Mouse (Mus musculus) thymus, postnatal 25 days (tissue): Measurements from ENCODE around the gene Aaas.

Experiments used
- DNase-seq: peaks from one replicate; pipeline ENCODE4 v3.0.0; 2022

Aaas gene

DNA sequence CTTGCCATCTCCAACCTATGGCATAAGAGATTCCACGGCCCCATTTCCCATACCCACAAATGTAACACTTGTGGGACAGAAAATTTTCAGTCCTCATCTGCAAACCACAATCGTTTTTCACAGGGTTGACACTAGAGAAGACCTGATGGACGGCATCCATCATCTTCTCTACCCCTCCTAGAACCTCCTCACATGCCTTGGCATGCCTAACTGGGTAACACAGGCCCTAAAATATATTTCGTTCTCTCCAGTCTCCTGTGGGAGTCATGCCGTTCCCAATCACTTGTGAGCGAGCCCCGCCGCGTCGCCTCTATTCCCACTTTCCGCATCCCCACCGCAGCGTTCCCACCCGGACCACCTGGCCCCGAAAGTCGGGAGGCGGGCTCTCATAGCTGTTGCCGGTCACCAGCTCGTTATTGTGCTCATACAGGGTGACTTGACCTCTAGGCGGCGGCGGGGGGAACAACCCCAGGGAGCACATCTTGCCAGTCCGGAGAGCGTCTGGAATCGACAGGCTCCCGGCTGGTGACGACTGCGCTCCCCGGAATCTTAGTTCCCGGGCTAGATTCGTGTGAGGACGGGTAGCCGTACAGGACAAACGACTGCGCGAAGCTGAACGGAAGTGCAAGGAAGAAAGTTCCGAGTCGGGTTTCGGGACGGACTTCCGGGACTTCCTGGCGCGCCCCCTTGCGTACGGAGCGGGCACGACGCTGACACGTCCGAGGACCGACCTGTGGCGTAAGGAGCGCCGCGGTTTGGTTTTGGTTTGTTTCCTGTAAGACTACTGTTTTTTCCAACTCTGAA is at the start of gene Aaas:
Aaas (minus strand) TSS at position 634 of the 804 bp plus-strand sequence.
- peak; percentile 94 for DNase-seq

DNA sequence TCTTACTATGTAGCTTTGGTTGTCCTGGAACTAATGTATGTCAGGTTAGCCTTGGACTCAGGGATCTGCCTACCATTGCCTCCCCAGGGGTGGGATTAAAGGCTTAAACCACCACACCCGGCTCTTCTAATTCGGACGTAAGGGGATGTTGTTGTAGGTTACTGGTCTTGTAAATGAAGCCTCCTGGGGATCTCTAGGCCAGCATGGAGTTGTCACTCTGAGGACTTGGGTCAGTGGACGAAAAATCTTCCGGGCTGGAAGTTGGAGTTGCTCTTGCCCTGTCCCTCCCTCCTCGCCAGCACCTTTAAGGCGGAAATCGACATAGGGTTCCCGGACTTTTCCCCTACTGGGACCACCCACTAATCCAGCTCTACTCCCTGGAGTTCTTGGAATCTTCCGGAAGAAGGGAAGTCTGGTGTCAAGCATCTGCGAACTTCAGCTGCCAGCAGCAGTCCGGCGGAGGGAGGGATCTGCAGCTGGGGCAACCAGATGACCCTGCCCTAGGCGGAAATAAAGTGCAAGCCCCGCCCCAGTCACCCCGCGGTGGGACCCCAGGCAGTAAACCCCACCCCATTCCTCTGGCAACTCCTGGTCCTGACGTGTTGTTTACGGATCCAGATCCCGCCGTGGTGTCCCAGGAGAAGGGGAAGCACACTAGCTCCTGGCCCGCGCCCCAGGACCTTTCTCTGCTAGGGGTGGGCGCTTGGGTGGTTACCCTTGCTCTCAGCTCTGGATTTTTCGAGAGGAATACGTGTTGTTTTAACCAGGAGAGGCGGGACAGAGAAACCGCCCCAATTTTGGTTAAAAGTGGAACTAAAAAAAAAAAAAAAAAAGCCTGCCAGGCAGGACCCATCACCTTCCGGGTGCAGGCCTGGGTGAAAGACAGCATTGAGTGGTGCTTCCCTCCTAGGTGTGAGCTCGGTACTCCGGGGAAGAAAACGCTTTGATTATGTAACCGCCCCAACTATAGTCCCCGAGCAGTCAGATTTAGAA is 49.0 kb upstream of the Aaas start:
- DNase-seq, result peak; percentile 84

DNA sequence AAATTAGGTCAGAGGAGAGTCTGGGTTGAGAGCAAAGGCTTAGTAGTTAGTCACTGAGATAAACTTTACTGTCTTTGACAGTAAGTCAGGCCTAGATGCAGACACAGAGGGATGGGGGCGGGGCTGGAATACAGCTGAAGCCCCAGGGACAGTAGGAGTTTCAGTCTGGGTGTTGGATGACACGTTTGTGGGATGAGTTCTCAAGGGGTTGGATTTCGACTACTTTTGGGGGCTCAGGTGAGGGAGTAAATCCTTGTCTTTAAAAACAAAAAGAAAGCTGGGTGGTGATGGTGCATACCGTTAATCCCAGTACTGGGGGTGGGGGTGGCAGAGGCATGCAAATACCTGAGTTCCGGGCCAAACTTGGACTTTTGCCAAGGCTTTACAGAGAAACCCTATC is 48.1 kb upstream of the Aaas start:
- DNase-seq, result no peak

DNA sequence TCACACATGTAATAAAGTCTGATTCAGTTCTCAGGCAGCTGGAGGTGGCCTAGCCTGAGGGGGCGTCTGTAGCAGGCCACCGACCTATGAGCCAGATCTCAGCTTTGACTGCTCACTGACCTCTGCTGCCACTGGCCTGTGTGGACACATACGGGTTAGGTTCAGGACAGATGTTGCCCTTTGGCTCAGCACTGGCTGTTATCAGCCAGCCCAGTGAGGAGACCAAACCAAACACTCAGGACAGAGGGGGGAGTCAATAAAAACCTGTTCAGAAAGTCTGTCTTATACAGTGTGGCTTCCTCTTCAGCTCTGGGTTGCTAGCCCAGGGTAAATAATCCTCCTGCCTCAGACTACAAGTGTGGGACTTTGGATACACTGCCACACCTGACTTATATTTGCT is 44.5 kb upstream of the Aaas start:
- DNase-seq, result no peak

DNA sequence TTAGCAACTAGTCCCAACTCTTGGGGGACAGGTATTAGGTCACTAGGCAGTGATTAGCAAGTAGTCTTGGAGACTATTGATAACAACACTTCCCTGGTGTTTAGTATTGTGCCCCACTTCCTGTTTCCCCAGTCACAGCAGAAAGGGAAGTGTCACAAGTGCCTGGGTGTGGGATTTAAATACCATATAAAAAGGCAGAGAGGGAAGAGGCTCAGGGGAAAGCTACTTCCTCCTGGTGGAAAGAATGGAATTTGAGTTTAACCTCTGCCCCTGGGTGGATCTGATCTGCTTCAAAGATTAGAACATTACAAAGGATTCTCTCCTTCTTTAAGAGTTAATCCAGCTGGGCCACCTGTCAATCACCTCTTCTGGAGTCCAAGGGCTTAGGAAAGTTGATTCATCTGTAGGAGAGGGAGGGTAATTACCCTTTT is 43.0 kb upstream of the Aaas start:
- no peak for DNase-seq

DNA sequence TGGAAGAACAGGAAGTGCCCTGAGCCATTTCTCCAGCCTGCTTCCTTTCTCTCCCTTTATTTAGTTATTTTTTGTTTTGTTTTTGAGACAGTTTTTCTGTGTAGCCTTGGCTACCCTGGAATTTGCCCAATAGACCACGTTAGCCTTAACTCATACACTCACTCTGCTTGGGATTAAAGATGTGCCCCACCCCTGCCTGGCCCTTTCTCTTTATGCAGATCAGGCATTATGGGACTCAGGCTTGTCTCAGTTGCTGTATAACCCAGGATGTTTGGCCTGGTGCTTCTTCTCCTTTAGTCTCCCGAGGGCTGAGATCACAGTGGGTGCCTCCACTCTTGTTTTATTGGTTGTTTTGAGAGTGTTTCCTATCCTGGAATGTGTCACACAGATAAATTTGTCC is 41.9 kb upstream of the Aaas start:
- DNase-seq, result no peak

DNA sequence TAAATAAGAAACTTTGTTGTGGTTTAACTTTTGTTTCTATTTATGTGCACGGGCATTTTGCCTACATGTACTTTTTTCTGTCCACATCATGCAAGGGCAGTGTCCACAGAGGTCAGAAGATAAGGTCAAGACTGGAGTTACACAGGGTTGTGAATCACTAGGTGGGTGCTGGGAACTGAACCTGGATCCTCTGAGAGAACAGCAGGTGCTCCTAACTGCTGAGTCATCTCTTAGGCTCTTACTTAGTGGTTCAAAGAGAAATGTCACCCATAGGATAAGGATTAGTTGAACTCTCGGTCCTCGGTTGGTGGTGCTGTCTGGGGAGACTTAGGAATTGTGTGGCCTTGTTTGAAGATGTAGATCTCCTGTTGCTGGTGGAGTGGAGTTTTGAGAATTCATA is 38.4 kb upstream of the Aaas start:
- no peak for DNase-seq

DNA sequence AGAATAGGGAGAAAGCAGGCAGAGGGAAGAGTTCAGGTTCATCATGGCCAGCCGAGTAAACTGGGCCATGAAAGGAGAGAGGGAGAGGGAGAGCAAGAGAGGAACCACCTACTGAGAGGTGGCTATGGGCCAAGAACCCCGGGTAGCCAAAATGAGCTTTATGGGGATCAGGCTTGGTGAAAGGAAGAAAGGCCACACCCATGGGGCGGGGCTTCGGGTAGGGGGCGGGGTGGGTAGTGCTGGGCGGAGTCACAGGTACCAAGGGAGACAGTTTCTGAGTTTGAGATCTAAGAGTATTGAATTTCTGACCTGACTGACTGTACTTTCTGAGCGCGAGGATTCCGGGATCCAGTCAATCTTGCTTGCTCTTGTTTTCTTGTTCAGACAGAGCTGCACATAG is 36.1 kb upstream of the Aaas start:
- DNase-seq, result no peak

DNA sequence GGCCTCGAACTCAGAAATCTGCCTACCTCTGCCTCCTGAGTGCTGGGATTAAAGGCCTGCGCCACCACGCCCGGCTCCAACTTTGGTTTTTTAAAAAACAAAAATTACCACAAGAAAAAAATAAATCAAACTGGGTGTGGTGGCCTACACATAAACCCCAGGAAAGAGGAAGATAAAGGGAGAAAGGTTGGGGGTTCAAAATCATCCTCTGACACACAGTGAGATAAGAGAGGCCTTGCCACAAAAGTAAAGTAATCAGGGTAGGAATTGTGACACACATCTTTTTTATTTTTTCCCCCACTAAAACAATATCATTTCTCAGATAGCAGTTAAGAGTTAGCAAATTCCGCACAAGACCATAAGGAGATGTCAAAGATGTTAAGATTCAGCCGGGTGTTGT is 33.1 kb upstream of the Aaas start:
- DNase-seq, result no peak

DNA sequence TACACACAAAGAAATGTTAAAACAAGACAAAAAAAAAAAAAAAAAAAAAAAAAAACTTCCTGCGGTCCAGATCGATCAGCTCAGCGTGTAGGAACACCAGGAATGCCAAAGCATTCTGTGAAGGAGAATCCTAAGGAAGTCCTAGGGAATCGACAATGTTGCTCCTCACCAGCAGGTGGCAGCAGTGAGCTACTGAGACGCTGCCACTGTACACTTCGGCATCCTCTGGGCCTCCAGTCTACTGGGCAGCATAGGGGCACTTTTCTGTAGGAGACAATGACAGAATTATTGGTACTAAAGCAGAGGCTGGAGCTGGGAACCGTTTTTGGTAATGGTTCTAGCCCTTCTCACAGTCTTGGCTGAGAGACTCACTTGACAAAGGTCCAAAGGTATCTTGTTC is 31.0 kb upstream of the Aaas start:
- peak; percentile 74 for DNase-seq

DNA sequence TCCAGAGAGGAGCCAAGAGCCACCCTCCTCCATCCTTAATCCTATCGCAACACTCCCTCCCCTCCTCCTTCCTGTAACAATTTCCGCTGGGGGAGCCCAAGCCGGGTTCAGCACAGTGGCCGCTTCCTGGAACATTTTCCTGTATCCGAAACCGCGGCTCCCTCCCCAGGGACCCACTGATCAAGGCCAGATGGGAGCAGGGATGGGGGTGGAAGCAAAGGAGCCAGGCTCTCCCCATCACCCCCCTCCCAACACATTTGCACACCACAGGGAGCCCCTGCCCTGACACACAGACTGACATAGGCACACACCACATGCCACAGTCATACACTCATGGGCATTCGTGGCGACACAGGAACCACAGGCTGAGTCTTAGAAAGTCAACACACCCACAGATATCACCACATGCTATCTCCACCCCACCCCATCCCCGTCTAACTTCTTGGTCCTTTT is 27.3 kb upstream of the Aaas start:
- DNase-seq, result peak; percentile 32

DNA sequence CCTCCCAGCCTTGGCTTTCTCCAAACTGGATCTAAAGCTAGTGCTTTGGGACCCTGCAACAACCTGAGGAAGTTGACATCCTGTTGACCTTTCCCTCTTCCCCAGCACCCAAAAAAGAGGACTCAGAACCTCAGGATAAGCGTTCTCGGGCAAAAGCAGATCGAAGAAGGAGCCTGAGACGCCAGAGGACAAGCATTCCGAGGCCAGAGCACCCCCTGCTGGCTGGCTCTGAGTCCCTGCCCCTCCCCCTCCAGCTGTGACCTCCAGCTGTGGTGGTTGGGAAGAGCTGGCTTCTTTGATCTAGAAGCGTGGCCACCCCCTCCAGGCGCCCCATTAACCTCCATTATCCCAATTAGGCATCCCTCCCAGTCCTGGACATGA is 26.6 kb upstream of the Aaas start:
- peak; percentile 87 for DNase-seq

DNA sequence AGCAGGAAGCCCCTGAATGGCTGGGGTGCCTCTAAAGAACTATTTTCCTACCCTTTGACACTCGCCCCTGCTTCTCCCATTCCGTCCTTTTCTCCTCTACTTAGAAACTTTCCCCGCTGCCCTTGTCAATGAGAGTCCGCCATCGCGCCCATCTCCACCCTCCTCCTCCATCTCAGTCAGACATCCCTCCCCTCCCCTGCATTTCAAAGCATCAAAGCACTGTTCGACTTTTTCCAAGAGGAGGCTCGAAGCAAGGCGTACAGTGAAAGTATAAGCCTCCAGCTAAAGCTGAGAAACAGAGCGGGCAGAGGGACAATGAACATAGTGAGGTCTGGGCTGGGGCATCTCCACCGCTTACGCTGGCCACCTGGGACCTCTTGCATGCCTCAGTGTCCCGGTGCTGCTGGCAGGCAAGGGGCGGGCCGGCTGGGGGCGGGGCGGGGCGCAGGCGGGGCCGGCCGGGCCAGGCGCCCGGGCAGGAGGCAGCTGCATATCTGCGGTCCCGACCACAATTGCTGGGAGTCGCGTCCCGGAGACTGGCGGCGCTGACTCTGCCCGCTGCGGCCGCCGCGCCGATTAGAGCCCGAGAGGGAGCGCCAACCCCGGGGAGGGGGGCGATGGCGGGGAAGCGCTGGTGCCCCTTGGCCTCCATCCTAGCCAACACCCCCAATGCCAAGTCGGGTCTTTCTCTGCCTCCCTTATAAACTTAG is 26.0 kb upstream of the Aaas start:
- peak; percentile 61 for DNase-seq

DNA sequence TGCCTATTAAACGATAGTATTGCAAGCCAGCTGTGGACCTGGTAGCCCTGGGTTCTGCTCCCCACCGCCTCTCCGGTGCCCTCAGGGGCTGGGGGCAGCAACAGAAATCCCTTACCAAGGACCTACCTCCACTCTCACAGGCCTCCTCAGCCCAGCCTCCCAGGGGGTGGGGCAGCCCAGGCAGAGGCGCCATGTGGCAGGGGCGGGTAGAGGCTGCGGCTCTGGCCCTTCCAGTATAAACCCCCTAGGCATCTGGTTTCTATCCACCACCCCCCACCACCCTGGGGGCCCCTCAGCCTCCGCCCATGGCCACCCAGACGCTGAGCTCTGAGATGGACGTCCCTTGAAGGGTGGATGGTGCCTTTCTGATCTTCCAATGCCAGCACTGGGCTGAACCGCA is 20.2 kb upstream of the Aaas start:
- DNase-seq, result no peak

DNA sequence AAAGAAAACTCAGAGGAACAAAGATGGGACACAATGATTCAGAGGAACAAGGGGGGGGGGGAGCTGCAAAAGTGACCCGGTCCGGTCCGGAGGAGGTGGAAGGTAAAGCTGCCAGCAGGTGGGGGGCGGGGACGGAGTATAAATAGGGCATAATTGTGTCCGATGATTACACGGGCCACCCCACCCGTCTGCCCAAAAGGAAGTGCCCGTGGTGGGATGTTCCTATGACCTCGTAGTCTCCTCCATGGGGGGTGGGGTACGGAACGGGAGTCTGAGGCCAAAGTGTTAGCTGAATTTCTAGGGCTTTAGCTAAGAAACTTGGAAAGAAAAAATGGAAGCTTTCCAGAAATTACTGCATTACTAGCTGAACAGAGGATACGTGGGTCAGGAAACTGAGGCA is 19.4 kb upstream of the Aaas start:
- DNase-seq, result no peak

DNA sequence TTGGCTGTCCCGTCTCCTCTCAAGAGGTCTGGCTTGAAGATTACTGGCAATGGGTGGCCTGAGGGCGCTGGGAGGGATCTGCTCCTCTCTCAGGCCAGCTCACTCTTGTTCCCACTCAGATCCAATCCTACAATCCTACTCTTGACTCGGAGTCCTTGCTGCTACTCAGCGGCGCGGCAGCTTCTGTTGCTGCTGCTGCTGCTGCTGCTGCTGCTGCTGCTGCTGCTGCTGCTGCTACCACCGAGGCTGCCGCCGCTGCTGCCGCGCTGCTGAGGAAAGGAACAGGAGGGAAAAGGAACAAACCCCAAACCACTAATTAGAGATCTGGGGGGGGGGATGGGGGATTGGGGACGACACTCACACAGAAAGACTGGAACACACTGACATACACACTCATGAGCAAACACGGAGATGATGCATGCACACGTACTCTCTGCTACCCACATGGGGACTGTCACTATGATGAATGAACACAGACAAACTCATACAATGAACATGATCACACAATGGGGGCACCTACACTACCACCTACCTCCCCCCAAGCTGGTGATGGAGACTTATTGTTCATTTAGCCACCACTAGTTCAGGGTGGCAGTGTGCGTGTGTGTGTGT is 16.3 kb upstream of the Aaas start, which contains the start of gene Sp7:
Sp7 (minus strand) TSS at position 450 of the 612 bp plus-strand sequence.
- DNase-seq, result no peak

DNA sequence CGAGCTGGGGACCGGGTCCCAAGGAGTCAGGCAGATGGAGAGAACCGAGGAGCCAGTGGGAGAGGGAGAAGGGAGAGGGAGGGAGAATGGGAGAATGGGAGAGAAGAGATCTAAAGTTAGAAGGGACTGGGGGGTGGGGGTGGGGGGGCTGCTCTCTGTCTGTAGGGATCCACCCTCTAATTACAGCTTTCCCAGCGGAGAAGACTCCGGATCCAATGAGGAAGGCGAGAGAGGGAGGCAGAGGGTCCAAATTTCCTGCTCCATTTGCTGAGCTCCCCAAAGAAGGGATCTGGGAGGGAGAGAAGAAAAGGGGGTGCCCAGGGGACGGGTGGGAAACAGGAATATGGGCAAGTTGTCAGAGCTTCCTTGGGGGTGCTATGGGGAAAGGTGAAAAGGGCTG is 15.7 kb upstream of the Aaas start:
- no peak for DNase-seq

DNA sequence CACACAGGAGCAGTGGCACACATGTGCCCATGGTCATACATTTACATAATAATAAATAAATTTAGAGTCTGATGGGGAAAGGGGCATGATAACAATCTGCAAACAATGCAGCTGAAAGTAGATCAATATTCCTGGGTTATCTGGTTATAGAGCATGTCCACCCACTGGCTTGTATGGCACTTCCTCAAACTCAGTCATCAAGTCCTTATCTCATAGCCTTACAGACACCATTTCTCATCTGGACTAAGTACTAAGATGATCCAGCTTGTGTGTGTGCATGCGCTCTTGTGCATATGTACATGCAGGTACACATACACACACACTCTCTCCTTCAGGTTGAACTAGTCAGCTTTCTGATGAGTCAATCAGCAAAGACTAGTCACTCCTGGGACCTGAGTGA is 14.1 kb upstream of the Aaas start:
- no peak for DNase-seq

DNA sequence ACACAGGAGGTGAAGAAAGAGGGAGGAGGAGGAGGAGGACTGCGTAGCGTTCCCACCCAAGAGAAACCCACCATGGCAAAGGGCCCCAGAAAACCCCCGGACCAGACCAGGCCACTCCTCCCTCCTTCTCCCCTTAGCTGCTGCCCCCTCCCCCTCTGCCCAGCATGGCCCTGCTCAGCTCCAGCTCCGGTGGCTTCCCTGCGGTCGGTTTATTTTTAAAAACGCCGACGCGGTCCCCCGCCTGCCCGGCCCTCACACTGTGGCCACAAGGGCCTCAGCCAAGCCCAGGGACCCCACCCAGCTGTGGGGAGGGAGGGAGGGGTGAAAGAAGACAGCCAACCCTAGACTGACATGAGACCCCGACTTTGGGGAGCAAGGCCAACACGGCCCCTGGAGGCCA is 12.1 kb upstream of the Aaas start:
- DNase-seq, result no peak

DNA sequence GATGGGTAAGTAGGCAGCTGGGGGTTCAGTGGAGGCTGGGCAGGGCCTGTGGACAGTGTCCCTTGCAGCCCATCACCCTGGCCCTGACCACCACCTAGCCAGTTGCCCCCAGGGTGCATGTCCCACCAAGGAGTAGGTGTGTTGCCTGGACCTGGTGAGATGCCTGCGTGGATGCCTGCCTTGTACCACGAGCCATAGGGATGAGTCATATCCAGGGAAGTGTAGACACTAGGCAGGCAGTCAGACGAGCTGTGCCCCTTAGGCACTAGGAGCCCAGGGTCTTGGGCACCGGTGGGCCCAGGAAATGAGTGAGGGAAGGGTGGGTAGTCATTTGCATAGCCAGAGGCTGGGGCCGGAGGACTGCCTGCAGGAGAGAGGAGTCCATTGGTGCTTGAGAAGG is 8.3 kb upstream of the Aaas start:
- no peak for DNase-seq

DNA sequence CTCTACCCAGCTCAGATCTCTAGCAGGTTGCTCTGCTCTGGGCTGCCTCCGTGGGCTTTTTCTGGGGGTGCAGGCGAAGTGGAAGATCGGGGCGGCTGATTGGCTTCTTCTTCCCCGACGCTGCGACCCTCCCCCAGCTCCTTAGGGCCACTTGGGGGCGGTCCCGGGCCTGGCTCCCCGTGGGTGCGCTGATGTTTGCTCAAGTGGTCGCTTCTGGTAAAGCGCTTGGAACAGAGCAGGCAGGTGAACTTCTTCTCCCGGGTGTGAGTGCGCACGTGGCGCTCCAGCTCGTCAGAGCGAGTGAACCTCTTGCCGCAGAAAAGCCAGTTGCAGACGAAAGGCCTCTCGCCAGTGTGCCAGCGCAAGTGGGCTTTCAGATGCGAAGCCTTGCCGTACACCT is 7.6 kb upstream of the Aaas start:
- DNase-seq, result peak; percentile 16

DNA sequence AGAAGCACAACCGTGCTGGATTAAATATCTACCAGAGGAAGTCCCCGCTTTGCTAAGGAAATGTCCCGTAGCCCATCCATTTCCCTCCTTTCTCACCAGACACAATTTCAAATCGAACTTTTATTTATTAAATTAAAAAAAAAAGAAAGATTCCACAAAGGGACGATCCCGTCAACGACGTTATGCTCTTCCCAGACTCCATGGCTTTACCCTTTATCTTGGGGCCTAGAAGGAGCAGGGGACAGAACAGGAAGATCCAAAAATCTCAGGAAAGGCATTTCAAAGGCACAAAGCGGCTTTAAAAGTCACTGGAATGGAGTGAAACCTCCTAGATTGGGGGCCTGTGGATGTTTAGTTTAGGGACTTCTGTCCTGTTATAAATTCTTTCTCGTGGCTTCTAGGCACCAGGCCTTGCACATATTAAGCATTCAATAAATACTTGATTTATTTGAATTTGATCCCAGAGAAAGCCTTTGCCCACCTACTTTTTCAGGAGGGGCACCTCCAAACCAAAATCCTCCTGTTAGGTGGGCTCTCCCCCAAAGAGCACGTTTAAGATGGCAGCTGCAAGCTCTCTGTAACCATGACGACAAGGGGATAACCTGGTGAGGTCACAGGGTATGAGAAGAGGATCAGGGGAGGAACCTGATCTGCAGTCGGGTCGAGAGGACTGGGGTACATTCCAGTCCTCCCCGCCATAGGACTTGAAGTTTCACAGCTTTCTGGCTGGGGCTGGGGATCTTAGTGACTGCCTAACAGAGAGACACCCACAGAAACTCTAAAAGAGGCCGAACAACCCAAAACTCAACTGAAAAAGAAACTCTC is 6.1 kb upstream of the Aaas start:
- no peak for DNase-seq
